Mouse (Mus musculus) monocyte, adult 2 months (primary cell): Measurements from ENCODE around the gene Tmem106c.

ENCODE experiments used
- DNase-seq, 2 experiments: peaks; one replicate each; pipeline ENCODE4 v3.0.0; 2022; ENCODE audit warnings: low spot score in 2 of 2, low read depth in 1 of 2

Tmem106c gene

GRCm38 (mm10) chr15:97952137-97952888 lies 11.7 kb upstream of the Tmem106c start:
- DNase-seq: peak in 1 of 2 experiments; percentile 28

GRCm38 (mm10) chr15:97952889-97953189 lies 11.2 kb upstream of the Tmem106c start:
- no peak for DNase-seq

GRCm38 (mm10) chr15:97954671-97955070 lies 9.3 kb upstream of the Tmem106c start:
- DNase-seq: no peak

GRCm38 (mm10) chr15:97955286-97955685 lies 8.7 kb upstream of the Tmem106c start:
- DNase-seq: no peak

- no peak for DNase-seq
These were observed 8.3 kb upstream of the Tmem106c start for GRCm38 (mm10) chr15:97955742-97956141.

- DNase-seq: no peak
These were observed 7.6 kb upstream of the Tmem106c start for GRCm38 (mm10) chr15:97956416-97956815.

- DNase-seq: no peak
These were observed 541 bp upstream of the Tmem106c start for GRCm38 (mm10) chr15:97963329-97963988.

GRCm38 (mm10) chr15:97964836-97965187 lies 812 bp downstream of the Tmem106c start:
- DNase-seq: no peak

GRCm38 (mm10) chr15:97965311-97966045 lies 1.5 kb downstream of the Tmem106c start:
- DNase-seq: no peak

- no peak for DNase-seq
These were observed 6.3 kb downstream of the Tmem106c start for GRCm38 (mm10) chr15:97970299-97970698.

GRCm38 (mm10) chr15:97972580-97972979 lies 8.6 kb downstream of the Tmem106c start:
- no peak for DNase-seq

- DNase-seq: no peak
These were observed 9.4 kb downstream of the Tmem106c start for GRCm38 (mm10) chr15:97973248-97974005.

- DNase-seq: no peak
These were observed 17.6 kb downstream of the Tmem106c start for GRCm38 (mm10) chr15:97981560-97981959.

GRCm38 (mm10) chr15:97989544-97989943 lies 25.5 kb downstream of the Tmem106c start:
- no peak for DNase-seq

- no peak for DNase-seq
These were observed 26.1 kb downstream of the Tmem106c start for GRCm38 (mm10) chr15:97990124-97990523.

- DNase-seq: no peak
These were observed 26.7 kb downstream of the Tmem106c start for GRCm38 (mm10) chr15:97990721-97991120.

- DNase-seq: no peak
These were observed 27.4 kb downstream of the Tmem106c start for GRCm38 (mm10) chr15:97991285-97991895.

GRCm38 (mm10) chr15:97992027-97992711 lies 28.2 kb downstream of the Tmem106c start:
- DNase-seq: no peak

GRCm38 (mm10) chr15:97992712-97993286 lies 28.8 kb downstream of the Tmem106c start:
- peak in 1 of 2 experiments; percentile 13 for DNase-seq

- no peak for DNase-seq
These were observed 32.8 kb downstream of the Tmem106c start for GRCm38 (mm10) chr15:97996716-97997256.
